Mouse (Mus musculus) embryo, embryonic 9.5 days (tissue): ENCODE results near the gene Gm20481.
"Not testable (repeated sequence)": the region's sequence is repeated elsewhere in the genome, so short reads cannot be mapped to it uniquely, and the experiment has no call there.

Experiments used
- DNase-seq: peaks from one replicate; pipeline ENCODE4 v3.0.0-alpha.2; 2017; ENCODE audit errors: extremely low spot score

Gene Gm20481

DNA sequence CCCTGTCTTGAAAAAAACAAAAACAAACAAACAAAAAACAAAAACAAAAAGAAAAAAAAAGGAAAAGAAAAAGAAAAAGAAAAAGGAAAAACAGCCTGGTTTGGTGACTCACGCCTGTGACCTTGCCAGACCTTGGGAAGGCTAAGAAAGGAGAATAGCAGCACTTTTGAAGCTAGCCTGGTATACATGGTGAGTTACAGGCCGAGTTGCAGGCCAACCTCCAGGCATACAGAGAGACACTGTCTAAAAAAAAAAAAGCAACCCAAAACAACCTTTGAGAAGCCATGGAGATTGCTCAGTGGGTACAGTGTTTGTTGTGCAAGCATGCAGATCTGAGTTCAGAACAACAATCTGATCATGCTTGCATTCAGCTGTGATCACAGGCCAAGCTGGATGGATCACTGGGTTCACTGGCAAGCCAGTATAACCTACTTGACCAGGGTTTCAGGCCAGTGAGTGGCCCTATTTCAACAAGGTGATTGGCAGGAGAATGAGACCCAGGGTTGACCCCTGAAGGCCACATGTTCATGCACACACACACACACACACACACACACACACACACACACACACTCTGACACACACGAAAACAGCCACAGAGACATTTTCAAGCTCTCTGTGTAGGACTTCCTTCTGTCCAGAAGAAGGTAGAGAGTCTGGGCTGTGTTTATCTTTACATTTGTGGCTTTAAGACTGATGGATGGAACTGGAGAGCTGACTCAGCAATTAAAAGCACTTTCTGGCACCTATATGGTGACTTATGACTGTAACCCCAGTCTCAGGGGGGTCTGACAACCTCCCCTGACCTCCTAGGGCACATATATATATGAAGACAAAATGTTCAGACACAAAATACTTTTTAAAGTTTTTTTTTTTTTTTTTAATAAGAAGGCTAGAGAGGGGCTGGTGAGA lies 6.1 kb downstream of the Gm20481 start:
- DNase-seq, result no peak

DNA sequence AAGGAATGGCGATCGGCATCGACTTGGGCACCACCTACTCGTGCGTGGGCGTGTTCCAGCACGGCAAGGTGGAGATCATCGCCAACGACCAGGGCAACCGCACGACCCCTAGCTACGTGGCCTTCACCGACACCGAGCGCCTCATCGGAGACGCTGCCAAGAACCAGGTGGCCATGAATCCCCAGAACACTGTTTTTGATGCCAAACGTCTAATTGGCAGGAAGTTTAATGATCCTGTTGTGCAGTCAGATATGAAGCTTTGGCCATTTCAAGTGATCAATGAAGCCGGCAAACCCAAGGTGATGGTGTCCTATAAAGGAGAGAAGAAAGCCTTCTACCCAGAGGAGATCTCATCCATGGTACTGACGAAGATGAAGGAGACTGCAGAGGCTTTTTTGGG lies 7.3 kb downstream of the Gm20481 start:
- DNase-seq, result no peak

DNA sequence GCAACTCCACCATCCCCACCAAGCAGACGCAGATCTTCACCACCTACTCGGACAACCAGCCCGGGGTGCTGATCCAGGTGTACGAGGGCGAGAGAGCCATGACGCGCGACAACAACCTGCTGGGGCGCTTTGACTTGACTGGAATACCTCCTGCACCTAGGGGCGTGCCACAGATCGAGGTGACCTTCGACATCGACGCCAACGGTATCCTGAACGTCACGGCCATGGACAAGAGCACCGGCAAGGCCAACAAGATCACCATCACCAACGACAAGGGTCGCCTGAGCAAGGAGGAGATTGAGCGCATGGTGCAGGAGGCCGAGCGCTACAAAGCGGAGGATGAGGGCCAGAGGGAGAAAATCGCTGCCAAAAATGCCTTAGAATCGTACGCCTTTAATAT lies 8.5 kb downstream of the Gm20481 start:
- no peak for DNase-seq

DNA sequence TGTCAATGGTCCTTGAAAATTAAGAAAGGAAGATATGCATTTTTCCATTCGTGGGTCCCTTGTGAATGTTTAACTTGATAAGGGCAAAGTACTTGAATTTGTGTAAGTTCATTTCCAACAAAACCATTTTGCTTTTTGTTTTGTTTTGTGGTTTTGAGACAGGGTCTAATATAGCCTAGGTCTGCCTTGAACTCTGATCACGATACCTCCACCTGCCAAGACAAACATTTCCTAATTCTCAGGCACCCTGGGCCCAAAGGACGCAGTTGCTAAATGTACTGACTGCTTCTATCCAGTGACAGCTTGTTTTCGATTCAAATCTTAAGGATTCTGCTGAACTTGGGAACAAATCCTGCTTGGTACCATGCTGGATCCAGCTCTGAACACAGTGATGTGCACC lies 9.9 kb downstream of the Gm20481 start:
- no peak for DNase-seq

DNA sequence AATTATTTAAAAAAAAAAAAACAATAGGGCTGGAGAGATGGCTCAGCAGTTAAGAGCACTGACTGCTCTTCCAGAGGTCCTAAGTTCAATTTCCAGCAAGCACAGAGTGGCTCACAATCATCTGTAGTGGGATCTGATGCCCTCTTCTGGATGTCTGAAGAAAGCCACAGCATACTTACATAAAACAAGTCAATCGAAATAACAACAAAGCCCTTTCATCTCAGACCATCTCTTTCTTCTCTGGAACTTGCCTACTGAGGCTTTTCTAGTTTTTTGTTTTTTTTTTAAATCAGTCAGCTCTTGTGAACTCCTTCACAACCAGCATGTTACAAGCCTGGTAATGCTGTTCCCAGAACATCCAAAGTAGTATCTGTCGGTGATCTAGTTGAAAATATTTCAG lies 10.9 kb downstream of the Gm20481 start:
- peak; percentile 38 for DNase-seq

DNA sequence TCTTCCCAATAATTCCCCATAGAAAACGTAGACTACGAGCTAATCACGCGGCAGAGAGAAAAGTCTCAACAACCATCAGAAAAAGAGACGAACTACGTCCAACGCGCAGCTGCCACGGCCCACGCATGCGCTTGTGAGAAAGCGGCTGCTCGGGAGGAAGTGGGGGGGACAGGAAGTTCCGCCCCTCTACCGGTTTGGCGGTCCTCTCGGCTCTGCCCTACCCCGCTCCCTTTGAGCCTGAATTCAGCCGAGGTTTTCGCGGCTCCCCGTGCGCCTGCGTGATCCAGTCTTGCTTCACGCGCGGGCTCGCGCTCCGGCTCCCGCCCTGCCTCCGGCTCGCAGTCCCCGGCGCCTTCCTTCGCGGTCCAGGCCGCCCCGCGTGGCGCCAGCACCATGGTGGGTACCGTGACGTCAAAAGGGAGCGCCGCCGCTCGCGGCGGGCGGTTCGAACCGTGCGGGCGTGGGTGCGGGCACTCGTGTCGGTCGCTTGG lies 12.0 kb downstream of the Gm20481 start, which contains the start of gene Lsm2:
Lsm2 (plus strand) TSS at position 173 of the 491 bp plus-strand sequence.
- peak; percentile 92 for DNase-seq

DNA sequence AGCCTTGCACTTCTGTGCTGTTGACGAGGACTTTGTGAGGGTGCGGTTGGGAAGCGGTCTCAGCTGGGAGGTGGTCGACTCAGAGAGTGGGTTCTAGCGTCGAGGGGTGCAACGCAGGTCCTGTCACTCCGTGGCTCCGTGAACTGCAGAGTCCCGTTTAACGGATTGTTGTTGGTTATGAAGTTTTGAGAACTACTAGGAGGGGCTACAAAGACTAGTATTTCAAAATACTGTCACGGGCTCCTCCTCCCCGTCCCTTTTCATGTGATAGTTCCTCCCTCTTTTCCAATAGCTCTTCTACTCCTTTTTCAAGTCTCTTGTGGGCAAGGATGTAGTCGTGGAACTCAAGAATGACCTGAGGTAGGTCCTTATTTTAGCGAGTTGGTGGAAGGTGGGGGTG lies 12.6 kb downstream of the Gm20481 start:
- DNase-seq, result no peak

DNA sequence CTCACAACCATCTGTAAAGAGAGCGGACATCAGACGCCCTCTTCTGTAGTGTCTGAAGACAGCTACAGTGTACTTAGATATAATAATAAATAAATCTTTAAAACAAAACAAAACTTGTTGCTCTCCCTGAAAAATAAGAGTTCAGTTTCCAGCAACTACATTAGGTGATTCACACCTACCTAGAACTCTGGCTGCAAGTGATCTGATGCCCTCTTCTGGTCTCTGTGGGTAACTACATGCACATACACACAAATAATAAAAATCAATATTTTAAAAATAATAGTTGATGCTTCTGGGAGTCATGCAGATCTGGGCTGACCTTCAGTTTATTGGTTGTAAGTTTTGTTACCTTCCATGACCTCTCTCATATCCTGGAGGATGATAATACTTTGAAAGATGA lies 14.5 kb downstream of the Gm20481 start:
- no peak for DNase-seq

DNA sequence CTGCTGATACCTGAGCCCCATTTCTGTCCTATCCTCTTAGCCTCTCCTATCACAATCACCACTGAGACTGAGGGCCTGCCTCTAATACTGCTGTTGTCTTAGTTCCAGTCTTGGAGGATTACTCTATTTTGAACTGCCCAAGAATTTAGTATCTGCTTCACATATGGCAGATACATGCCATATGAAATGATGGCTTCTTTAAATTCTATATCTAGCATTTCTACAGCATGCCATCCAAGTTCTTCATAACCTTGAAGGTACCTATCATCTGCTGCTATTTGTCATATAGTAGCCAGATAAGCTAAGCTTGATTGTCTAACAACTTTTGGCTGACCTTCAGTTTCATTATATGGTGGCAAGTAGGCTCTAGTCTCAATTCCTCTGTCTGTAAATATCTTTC lies 25.0 kb downstream of the Gm20481 start:
- DNase-seq, result no peak

DNA sequence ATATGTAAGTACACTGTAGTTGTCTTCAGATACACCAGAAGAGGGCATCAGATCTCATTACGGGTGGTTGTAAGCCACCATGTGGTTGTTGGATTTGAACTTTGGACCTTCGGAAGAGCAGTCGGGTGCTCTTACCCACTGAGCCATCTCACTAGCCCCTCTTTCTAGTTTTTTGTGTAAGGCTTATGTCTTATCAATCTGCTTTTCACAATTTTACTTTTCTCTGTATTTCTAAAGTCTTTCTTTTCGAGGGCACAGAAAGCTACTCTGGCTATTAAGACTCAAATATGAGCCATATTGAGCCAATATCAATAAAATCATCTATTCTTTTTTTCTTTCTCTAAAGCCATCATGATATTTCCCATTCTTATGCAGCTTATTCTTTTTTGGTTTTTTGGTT lies 25.5 kb downstream of the Gm20481 start:
- DNase-seq, result not testable (repeated sequence)

DNA sequence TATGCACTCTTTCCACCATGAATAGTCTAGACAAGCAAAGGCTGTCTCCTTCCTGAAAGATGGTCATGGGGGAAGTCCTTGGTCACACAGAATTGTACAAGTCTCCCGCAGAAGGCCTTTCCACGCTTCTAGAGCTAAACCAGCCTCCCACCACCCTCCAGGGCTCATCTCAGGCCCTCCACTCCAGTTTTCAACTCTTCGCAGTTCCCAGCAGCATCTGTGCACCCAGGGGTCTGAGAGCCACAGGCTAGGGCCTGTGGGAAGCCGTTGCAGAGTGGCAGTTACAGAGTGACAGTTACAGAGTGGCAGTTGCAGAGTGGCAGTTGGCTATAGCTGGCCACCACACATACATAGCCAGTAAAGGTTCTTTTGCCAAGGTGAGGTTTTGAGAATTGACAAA lies 26.2 kb downstream of the Gm20481 start:
- not testable (repeated sequence) for DNase-seq

DNA sequence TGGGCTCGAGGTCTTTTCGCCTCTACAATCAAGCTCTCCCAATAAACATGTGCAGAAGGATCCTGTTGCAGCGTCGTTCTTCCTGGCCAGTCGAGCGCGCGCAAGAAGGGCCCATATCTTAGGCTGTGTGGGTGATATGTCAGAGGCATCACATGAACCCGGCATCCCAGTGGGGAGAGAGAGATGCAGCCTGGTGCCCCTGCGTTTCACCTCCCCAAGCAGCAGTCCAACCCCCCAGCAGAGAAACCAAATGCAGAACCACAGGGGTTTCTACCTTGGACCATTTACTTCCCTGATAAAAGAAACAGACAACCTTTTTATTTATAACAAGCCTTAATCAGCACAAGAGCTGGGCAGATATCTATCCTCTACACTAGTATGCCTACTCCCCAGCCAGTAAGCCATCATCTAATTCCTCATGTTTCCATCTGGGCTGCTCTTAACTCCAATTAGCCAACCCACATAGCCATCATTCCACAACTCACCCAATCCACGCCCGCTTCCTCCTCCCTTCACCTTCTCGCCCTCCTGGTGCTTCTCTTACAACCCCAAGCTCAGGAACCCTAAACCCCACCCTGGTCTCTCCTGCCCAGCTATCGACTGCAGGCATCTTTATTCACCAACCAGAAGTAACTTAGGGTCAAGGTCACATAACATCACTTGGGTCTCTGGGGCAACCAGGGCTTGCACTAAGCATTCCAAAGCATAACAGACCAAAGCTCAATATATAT lies 26.9 kb downstream of the Gm20481 start:
- DNase-seq, result no peak

DNA sequence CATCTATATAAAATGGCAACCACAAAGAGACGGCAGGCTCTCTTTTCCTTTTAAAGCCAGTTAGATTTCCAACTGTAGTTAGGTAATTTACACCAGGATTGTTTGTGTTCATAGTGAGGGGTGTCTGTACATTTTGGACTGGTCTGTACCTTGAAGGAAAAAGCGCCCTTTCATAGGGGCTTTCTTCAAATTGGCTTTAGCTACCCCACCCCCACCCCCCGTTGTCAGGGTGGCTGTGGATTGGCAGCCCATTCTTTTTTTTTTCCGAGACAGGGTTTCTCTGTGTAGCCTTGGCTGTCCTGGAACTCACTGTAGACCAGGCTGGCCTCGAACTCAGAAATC lies 27.4 kb downstream of the Gm20481 start:
- no peak for DNase-seq

DNA sequence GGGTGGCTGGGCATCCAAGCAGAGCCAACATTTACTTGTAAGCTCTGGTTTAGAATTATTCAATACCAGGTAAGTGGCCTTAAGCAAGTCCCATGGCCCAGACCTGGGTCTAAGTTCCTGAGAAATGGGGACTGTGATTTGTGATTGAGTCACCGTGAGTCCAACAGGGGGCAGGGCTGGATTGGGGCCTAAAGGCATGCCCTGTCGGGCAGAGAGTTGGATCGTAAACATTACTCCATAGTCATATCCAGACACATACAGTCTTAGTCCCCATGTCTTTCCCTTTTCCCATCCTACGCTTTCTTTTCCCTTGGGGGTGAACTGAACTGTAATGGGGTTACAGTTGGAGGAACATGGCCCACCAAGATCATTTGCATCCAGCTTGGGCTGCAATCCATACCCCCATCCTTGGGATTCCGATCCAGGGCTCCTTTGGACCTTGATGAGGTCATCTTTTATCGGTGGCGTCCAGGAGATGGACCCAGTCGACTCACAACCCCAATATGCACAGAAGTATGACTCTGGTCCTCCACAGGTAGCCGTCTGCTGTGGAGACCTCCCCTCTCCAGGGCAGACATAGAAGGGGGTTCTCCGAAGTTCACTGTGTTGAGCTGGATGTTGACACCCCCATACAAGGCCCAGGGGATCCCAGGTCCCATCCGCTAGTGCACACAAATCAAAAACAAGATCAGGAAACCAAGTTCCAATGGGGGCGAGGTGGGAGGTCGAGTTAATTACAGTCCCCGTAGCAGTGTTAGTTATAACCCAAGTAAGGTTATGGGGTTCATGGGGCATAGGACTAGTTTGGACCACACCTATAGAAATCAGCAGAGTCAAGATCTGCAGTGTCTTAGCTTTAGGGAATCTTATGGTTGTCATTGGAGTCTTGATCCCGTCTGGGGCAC lies 29.1 kb downstream of the Gm20481 start:
- DNase-seq, result no peak

DNA sequence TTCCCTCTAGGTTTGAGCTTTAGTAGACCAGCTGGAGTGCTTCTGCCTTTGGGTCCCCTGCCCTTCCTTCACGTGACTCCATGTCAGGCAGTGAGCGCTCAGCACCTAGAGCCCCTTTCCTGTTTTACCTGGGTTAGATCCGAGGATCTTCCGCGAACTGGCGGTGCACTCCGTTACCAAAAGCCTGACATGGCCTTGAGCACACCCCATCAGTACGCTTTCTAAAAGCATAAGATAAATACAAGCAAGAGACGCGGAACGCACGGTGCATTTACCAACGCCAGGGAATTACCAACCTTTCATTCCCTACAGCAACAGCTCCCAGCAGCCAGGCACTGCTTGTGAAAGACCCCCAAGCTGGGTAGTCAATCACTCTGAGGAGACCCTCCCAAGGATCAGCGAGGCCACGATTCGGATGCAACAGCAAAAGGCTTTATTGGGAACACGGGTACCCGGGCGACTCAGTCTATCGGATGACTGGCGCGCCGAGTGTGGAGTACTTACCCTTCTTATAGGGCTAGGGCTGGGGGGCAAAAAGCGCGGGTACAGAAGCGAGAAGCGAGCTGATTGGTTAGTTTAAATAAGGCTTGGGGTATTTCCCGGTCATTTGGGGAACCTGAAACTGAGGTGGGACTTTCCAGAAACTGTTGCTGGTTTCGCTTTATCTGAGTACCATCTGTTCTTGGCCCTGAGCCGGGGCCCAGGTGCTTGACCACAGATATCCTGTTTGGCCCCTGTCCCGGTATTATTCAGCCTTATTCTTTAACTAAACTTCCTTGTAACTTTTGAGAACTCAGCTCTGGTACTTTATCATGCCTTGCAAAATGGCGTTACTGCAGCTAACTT lies 30.4 kb downstream of the Gm20481 start:
- peak; percentile 60 for DNase-seq

DNA sequence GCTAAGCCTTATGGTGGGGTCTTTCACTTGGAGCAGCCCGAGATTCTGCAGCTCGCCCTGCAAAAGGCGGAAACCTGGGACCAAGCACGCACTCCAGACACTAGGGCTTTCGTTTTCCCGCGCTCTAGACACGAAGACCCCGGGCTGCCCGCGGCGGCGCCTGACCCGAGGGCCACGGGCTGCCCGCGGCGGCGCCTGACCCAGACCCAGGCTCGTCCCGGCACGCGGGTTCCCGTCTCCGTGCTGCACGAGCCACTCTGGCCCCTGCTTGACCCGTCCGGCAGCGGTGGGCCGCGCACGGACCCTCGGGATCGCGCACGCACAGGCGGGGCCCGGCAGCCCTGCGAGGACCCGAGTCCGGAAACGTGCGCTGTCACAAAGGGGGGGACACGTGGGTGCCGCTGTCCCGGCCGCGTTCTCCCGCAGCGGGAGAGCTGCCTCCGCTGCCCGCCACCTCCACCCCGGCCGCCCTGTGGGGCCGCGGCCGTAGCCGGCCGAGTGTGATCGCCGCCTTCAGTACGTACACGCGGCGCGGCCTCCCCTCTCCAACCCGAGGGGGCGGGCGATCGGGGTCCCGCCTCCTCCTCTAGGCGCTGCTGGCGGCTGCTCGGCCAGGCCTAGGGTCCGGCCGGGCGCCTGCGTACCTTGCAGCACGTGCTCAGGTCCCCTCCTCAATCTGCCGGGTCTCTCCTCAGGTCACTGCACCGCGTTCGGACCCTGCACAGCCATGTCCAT lies 31.2 kb downstream of the Gm20481 start, which contains the start of gene Vars:
Vars (plus strand) TSS at position 271 of the 735 bp plus-strand sequence.
- peak; percentile 100 for DNase-seq

DNA sequence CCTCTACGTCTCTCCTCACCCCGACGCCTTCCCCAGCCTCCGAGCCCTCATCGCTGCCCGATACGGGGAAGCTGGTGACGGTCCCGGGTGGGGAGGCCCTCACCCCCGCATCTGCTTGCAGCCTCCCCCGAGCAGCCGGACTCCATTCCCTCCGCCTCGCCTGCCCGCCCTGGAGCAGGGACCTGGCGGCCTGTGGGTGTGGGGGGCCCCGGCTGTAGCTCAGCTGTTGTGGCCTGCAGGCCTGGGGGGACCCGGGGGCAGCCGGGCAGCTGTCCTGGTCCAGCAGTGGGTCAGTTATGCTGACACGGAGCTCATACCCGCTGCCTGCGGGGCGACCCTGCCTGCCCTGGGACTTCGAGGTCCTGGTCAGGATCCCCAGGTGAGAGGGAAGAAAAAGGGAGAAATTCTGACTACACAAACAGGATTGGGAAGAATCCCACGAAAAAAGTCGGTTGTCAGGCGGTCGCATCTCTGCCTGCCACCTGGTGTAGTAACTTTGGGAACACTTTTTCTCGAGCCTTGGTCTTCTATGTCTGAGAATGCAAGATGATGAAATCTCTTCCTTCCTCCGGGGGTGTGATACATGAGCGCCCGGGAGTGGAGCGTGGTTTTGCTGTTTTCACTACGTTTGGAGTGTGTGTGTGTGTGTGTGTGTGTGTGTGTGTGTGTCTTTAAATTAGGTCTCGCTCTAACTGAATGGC lies 31.9 kb downstream of the Gm20481 start:
- no peak for DNase-seq

DNA sequence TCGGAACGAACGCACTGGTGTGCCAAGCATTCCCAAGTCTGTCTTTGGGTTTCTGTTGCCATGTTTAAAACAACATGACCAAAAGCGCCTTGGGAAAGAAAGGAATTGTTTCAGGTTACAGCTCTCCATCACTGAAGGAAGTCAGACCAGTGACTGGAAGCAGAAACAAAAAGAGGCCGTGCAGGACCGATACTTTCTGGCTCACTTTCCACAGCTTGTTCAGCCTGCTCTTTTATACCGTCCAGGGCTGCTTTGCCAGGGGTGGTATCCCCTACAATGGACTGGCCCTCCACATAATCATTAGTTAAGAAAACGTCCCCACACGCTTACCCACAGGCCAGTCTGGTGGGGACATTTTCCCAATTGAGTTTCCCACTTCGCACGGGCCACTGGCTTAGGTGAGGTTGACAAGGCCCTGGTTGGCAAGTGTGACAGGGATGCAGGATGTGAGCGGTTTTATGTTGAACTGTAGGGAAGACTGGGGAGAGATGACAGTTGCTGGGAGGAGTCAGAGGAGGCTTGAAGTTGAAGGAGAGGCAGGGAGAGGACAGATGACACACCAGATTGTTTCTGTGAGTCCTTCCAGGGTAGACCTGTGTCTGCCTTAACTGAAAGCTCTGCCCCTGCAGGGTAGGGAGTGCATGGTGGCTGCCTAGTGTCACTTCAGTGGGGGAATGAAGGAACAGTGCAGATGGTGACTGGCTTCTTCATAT lies 32.6 kb downstream of the Gm20481 start:
- no peak for DNase-seq
